Mouse (Mus musculus): ENCODE measurements around the gene Ngdn.
"Not testable (repeated sequence)": the region's sequence is repeated elsewhere in the genome, so short reads cannot be mapped to it uniquely, and the experiment has no call there.

The Ngdn gene

GRCm38 (mm10) chr14:55032695-55033225 lies 17.5 kb downstream of the Ngdn start:
- DNase-seq = no peak

DNA sequence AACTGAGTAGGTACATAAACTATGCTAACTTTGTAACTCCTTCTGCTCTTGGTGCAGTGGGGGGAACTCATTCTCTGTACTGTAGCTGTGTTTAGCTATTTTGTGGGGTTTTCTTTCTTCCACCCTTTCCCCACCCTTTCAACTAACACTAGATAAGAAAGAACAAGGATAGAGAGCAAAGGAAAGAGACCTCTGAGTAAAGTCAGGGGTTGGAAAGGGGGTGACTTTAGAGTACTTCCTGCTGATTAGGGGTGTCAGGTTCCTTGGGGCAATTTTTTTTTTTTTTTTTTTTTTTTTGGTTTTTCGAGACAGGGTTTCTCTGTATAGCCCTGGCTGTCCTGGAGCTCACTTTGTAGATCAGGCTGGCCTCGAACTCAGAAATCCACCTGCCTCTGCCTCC lies 28.4 kb downstream of the Ngdn start:
- DNase-seq = not testable (repeated sequence)

GRCm38 (mm10) chr14:55047971-55048531 lies 32.8 kb downstream of the Ngdn start:
- DNase-seq = no peak

- peak; percentile 96 for DNase-seq
These were observed 37.2 kb downstream of the Ngdn start for GRCm38 (mm10) chr14:55052496-55052895.

DNA sequence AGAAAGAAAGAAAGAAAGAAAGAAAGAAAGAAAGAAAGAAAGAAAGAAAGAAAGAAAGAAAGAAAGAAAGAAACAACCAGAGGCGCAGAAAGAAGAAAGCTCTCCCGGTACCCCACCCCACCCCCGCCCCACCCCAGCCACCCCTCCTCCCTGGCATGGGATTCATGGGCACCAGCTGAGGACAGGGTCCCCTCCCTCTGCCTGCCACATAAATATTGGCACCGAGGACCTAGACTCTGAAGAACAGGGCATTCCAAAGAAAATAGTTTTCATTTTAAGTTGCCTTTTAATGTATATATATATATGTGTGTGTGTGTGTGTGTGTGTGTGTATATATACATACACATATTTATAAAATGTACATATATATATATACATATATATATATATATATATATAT lies 37.8 kb downstream of the Ngdn start:
- DNase-seq = peak; percentile 53

DNA sequence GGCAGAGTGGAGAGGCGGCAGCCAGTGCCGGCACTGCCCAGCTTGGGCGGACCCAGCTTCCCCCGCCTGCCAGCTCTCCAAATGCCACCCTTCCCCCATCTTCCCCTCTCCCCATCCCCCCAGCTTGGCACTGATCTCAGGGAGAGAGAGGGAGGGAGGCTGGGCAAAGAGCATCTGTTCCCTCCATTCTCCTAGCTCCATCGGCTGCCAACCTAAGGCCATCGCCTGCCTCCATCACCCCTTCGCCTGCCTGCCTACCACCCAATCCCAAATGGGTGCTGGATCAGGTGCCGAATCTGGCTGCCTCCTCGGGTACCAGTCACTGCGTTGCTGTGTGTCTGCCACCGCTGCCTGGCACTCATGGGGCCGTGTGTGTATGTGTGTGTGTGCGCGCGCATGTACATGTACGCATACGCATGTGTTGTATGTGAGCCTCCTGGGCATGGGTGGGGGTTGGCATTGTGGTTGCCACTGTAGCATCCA lies 38.5 kb downstream of the Ngdn start:
- peak; percentile 98 for DNase-seq

GRCm38 (mm10) chr14:55054191-55054749 lies 39.0 kb downstream of the Ngdn start:
- DNase-seq = peak; percentile 94

GRCm38 (mm10) chr14:55055167-55055834 lies 40.0 kb downstream of the Ngdn start:
- DNase-seq = peak; percentile 95

DNA sequence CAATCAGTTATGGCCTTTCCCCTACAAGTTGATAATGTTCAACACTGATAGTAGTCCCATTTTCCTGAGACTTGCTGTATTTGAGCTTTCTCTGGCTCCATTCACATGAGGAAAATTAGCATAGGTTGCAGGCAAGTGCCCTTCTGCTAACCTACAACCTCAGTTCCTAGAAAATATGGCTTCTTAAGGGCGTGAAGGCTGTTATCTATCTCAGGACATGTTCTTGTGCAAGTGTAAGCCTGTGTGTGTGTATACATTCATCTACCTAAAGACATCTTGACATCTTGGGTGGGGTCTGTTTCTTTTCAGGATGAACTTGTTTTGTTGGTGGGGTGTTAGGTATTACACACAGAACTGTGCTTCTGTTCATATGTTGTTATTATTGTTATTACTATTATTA lies 43.8 kb downstream of the Ngdn start:
- no peak for DNase-seq

GRCm38 (mm10) chr14:55059931-55060330 lies 44.7 kb downstream of the Ngdn start:
- DNase-seq = no peak

- DNase-seq = peak; percentile 51
These were observed 46.6 kb downstream of the Ngdn start for GRCm38 (mm10) chr14:55061845-55062244.

GRCm38 (mm10) chr14:55062626-55063025 lies 47.4 kb downstream of the Ngdn start:
- DNase-seq = peak; percentile 87

DNA sequence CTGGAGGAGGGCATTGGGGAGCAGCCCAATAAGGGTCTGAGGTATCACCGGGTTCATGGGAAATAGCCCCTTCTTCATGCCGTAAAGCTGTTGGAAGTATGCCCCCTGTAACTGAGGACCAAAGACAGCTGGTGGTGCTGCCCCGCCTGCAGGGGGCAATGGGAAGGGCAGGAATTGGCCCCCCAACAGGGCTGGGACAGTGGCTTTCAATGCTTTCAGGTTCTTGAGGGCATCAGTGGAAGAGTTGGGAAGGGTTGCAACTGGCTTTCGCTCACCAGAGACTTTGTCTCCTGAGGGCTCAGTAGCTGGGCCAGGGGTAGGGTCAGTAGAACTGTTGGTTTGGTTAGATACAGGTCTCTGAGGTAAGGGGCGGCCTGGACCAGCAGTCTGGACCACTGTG lies 47.9 kb downstream of the Ngdn start:
- DNase-seq = no peak

GRCm38 (mm10) chr14:55063581-55064381 lies 48.5 kb downstream of the Ngdn start:
- DNase-seq = peak; percentile 78

DNA sequence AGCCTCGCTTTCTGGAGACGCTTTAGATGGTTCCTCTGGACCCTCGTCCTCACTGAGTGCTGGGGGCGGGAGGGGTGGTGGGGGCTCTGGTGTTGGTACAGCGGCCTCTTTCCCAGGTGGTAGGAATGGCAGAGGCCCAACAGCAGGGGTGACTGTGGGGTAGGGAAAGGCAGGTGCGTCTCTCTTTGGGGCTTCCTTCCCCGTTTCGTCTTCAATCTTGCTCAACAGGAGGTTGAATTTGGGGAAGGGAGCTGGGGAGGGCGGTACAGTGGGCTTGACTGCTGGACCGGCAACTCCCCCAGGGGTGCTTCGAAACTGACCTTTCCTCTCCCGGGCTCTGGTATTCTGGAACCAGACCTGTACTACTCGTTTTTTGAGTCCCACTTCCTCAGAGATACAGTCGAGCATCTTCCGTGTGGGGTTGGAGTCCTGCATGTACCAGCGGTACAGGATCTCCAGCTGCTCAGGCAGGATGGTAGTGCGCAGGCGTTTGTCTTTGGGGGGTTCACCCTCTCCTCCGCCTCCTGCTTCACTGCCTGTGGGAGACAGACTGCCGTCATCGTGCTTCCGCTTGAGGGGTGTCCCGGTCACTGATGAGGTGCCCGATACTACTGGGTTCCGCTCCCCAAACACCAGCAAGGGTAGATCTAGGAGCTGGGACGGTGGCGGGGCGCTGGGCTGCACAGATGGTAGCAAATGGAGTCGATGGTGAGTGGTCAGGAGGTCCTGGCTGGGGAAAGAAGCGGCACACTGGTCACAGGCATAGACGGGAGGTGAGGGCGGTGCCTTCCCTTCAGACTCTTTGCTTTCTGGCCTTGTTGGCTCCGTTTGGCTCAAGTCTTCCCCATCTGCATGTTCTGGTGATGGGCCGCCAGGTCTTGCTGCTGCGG lies 49.5 kb downstream of the Ngdn start:
- peak; percentile 79 for DNase-seq

- DNase-seq = no peak
These were observed 50.1 kb downstream of the Ngdn start for GRCm38 (mm10) chr14:55065391-55065790.

DNA sequence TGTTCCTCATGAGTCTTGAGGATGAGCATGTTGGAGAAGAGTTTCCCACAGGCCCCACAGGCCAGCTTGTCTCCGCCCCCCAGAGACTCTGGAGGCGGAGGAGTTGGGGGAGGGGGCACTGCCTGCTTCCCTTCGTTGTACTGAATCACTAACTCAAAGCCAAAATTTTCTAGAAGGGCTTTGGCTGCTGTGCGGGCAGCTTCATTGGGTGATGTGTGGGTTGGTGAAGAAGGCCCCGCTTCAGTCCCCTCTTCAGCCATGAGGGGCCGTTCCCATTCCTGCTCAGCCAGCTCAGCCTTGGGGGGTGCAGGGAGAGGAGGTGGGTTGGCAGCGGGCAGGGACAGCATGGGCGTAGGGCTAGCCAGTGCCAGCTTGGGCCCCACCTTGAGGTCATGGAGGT lies 50.8 kb downstream of the Ngdn start:
- peak; percentile 62 for DNase-seq

GRCm38 (mm10) chr14:55071756-55072155 lies 56.5 kb downstream of the Ngdn start:
- peak; percentile 40 for DNase-seq
